Mouse (Mus musculus) CH12.LX (cell line): ENCODE data around the gene Slc11a1. TPM values are rescaled to one million over a fixed set of nuclear protein-coding genes. Genes with fewer than 3 reads are reported as not detected.
A peak's percentile ranks its signal among the peaks of the same experiment; 100 is the strongest.

ENCODE experiments used
- DNase-seq: peaks from one replicate; pipeline ENCODE4 v3.0.0-alpha.2; 2013; ENCODE audit errors: extremely low read depth
- H3K27ac ChIP-seq: 2 replicates; pipeline ENCODE4 v1.5.1; 2012; ENCODE audit warnings: low read depth, mild to moderate bottlenecking, control low read depth, moderate library complexity; ENCODE audit not compliant: insufficient read depth
- H3K27me3 ChIP-seq: replicated peaks from 2 replicates; pipeline ENCODE3; 2012; ENCODE audit warnings: inconsistent platforms
- H3K36me3 ChIP-seq, 2 experiments: replicated peaks in 1 of 2; 2 replicates each; pipeline versions ENCODE3 to v1.6.1; 2012; ENCODE audit warnings: inconsistent platforms in 1 of 2, low read length in 1 of 2, mild to moderate bottlenecking in 1 of 2, mixed read lengths in 1 of 2, moderate library complexity in 1 of 2; ENCODE audit not compliant: control insufficient read depth in 1 of 2, insufficient read depth in 1 of 2
- H3K4me1 ChIP-seq, 2 experiments: 2 replicates each; pipeline ENCODE4 v1.6.1; 2012; ENCODE audit warnings: inconsistent platforms in 1 of 2, moderate library complexity in 1 of 2; ENCODE audit not compliant: insufficient read depth in 2 of 2, control insufficient read depth in 1 of 2
- H3K4me2 ChIP-seq: 2 replicates; pipeline ENCODE4 v1.6.1; 2012; ENCODE audit warnings: low read depth, mild to moderate bottlenecking, control low read depth; ENCODE audit not compliant: poor library complexity, insufficient read depth, severe bottlenecking
- H3K4me3 ChIP-seq, 3 experiments: fragments of 150-350 bp in 1 of 3; sonication (generic) in 1 of 3; replicated peaks in 1 of 3; 2 replicates each; pipeline versions ENCODE3 to v1.5.1; 2011 to 2012; ENCODE audit warnings: low read depth in 2 of 3, low read length in 2 of 3, mild to moderate bottlenecking in 2 of 3, moderate library complexity in 2 of 3, control low read depth in 1 of 3, improper control_type of control experiment in 1 of 3, inconsistent platforms in 1 of 3, mixed read lengths in 1 of 3; ENCODE audit not compliant: poor library complexity in 1 of 3
- H3K79me2 ChIP-seq: replicated peaks from 2 replicates; pipeline ENCODE4 v1.6.1; 2012; ENCODE audit warnings: mild to moderate bottlenecking, moderate library complexity; ENCODE audit not compliant: control insufficient read depth, poor library complexity, insufficient read depth, severe bottlenecking; ENCODE audit errors: extremely low read depth
- H3K9ac ChIP-seq: 2 replicates; pipeline ENCODE4 v1.6.1; 2012; ENCODE audit warnings: low read depth, mild to moderate bottlenecking, control low read depth, moderate library complexity; ENCODE audit not compliant: insufficient read depth
- H3K9me3 ChIP-seq: replicated peaks from 2 replicates; pipeline ENCODE3; 2012; ENCODE audit warnings: low read length, inconsistent platforms, mixed read lengths
- BHLHE40 ChIP-seq: IDR thresholded peaks from 2 replicates; pipeline ENCODE4 v1.6.1; 2011; ENCODE audit warnings: mild to moderate bottlenecking, low read depth, low read length, improper control_type of control experiment
- CHD1 ChIP-seq: IDR thresholded peaks from 2 replicates; pipeline ENCODE4 v1.6.1; 2012; ENCODE audit warnings: low read depth, low read length, improper control_type of control experiment, inconsistent platforms
- ETS1 ChIP-seq: conservative IDR thresholded peaks from 2 replicates; pipeline ENCODE4 v1.6.1; 2012; ENCODE audit warnings: low read depth, mild to moderate bottlenecking, inconsistent platforms, low read length, improper control_type of control experiment, moderate library complexity
- IRF4 ChIP-seq: IDR thresholded peaks from 2 replicates; pipeline ENCODE4 v1.6.1; 2014; ENCODE audit warnings: low read depth, mild to moderate bottlenecking, inconsistent platforms, low read length, improper control_type of control experiment
- JUN ChIP-seq: IDR thresholded peaks from 2 replicates; pipeline ENCODE4 v1.6.1; 2011; ENCODE audit warnings: low read depth, mild to moderate bottlenecking, low read length, improper control_type of control experiment, moderate library complexity; ENCODE audit not compliant: insufficient read depth
- JUND ChIP-seq: conservative IDR thresholded peaks from 2 replicates; pipeline ENCODE4 v1.6.1; 2011; ENCODE audit warnings: low read depth, low read length, improper control_type of control experiment
- KAT2A ChIP-seq: IDR thresholded peaks from 2 replicates; pipeline ENCODE4 v1.6.1; 2012; ENCODE audit warnings: low read length, improper control_type of control experiment, inconsistent platforms; ENCODE audit not compliant: insufficient replicate concordance
- MAZ ChIP-seq: IDR thresholded peaks from 2 replicates; pipeline ENCODE4 v1.6.1; 2012; ENCODE audit warnings: low read depth, mild to moderate bottlenecking, inconsistent platforms, low read length, improper control_type of control experiment, moderate library complexity
- NRF1 ChIP-seq: IDR thresholded peaks from 2 replicates; pipeline ENCODE4 v1.6.1; 2014; ENCODE audit warnings: low read depth, mild to moderate bottlenecking, inconsistent platforms, low read length, improper control_type of control experiment, moderate library complexity
- POLR2A ChIP-seq: IDR thresholded peaks from 2 replicates; pipeline ENCODE4 v1.6.1; 2011; ENCODE audit warnings: low read depth, mild to moderate bottlenecking, improper control_type of control experiment, low read length
- SIN3A ChIP-seq: IDR thresholded peaks from 2 replicates; pipeline ENCODE4 v1.6.1; 2012; ENCODE audit warnings: low read length, improper control_type of control experiment, inconsistent platforms
- TBP ChIP-seq: conservative IDR thresholded peaks from 2 replicates; pipeline ENCODE4 v1.6.1; 2011; ENCODE audit warnings: low read depth, low read length, improper control_type of control experiment
- UBTF ChIP-seq: IDR thresholded peaks from 2 replicates; pipeline ENCODE4 v1.6.1; 2012; ENCODE audit warnings: low read depth, mild to moderate bottlenecking, inconsistent platforms, low read length, improper control_type of control experiment, moderate library complexity
- ZC3H11A ChIP-seq: IDR thresholded peaks from 2 replicates; pipeline ENCODE4 v1.6.1; 2012; ENCODE audit warnings: low read depth, mild to moderate bottlenecking, inconsistent platforms, low read length, improper control_type of control experiment
- ZMIZ1 ChIP-seq: IDR thresholded peaks from 2 replicates; pipeline ENCODE4 v1.6.1; 2012; ENCODE audit warnings: low read depth, mild to moderate bottlenecking, inconsistent platforms, low read length, improper control_type of control experiment
- ZNF384 ChIP-seq: IDR thresholded peaks from 2 replicates; pipeline ENCODE4 v1.6.1; 2012; ENCODE audit warnings: low read depth, low read length, improper control_type of control experiment, inconsistent platforms
- dilution Hi-C: fragments of 300-500 bp; cut with MboI; formaldehyde crosslinking; loops from 2 replicates; pipeline ENCODE4 v1.14.3; 2020; ENCODE audit warnings: low sequenced_read_pairs; ENCODE audit not compliant: extremely low pct_unique_long_range_greater_than_20kb, extremely low pct_ligation_motif_present
- in situ Hi-C: fragments of 300-500 bp; cut with MboI; formaldehyde crosslinking; loops from 3 replicates; pipeline ENCODE4 v1.14.3; 2019; ENCODE audit warnings: low sequenced_read_pairs, low pct_ligation_motif_present, low pct_unique_long_range_greater_than_20kb, mixed read lengths
- polyA plus RNA-seq: library from polyadenylated mRNA; unstranded; fragments of >175 nt; gene quantifications from 2 replicates; pipeline ENCODE4 v1.2.1, GENCODE M21; 2012; ENCODE audit warnings: low read depth; ENCODE audit not compliant: insufficient read length
- total RNA-seq, 2 experiments: library from RNA; depleted of rRNA; stranded (reverse); fragments of 300-350 nt in 1 of 2; fragments of >200 nt in 1 of 2; gene quantifications; 2 replicates each; pipeline ENCODE4 v1.2.3; 2012 to 2014

Slc11a1 gene
- total and polyA plus RNA-seq, 3 experiments = 17.0 to 96.4 (median 35.7) TPM

- Histone ChIP-seq H3K4me1 (peaks cover 16 to 47% of the 10 kb centered on the region in 2 experiments), H3K27ac (peak overlapping the region; percentile 33; the same call in 1 of the 2 replicates), H3K36me3 (peaks cover 12 to 35% of the 10 kb centered on the region in 2 experiments), H3K9me3 (peaks cover 8% of the 10 kb centered on the region)
- TF ChIP-seq NRF1 (0 out of 2 replicates have a peak, but pooled peaks have one; percentile 25), UBTF (0 out of 2 replicates have a peak, but pooled peaks have one; percentile 79), TBP (no peak), SIN3A (no peak; the same call in 1 of the 2 replicates), POLR2A (no peak)
- TF ChIP-seq, all 38 proteins: peak for 2
- dilution Hi-C loops (no loop called here), in situ Hi-C loops (no loop called here)
- no peaks in the 10 kb centered on the region for H3K27me3 ChIP-seq
- peak overlapping the region; percentile 63 for H3K9ac ChIP-seq
- H3K4me3 ChIP-seq = peak overlapping the region; percentile 66 to 82 (median 81)
- DNase-seq = no peak
- peaks cover 54% of the 10 kb centered on the region for H3K79me2 ChIP-seq
- H3K4me2 ChIP-seq = peak overlapping the region; percentile 87; the same call in 1 of the 2 replicates
Measured at GRCm38 (mm10) chr1:74332930-74333329, 42.1 kb upstream of the Slc11a1 start.

- no peak for DNase-seq
- no peak for TF ChIP-seq JUND
- TF ChIP-seq MAZ = no peak
- TF ChIP-seq BHLHE40 = no peak
- no peak for TF ChIP-seq IRF4
- TF ChIP-seq ETS1 = no peak
- no peak for TF ChIP-seq NRF1
- no peak for TF ChIP-seq ZC3H11A
- no peak for TF ChIP-seq ZNF384
- no peak for TF ChIP-seq CHD1
- TF ChIP-seq ZMIZ1 = no peak
- no peak for TF ChIP-seq KAT2A
- no peak for TF ChIP-seq JUN
- TF ChIP-seq, all 38 proteins: peak for 0
- Histone ChIP-seq H3K9me3 (peaks cover 7% of the 10 kb centered on the region), H3K9ac (peak overlapping the region; percentile 63), H3K4me3 (peak overlapping the region; percentile 66 to 81 (median 80)), H3K27me3 (no peaks in the 10 kb centered on the region), H3K36me3 (peaks cover 18 to 52% of the 10 kb centered on the region in 2 experiments), H3K4me1 (peaks cover 27 to 64% of the 10 kb centered on the region in 2 experiments), H3K4me2 (peak overlapping the region; percentile 87), H3K79me2 (peaks cover 67% of the 10 kb centered on the region), H3K27ac (no peak overlapping the region; the same call in 1 of the 2 replicates)
- in situ Hi-C loops (no loop called here), dilution Hi-C loops (no loop called here)
Measured at GRCm38 (mm10) chr1:74334607-74335006, 40.4 kb upstream of the Slc11a1 start.
